ENCODE assay signal across 8 mouse cellular contexts in genomic region chr13:23761871-23762821, GRCm38 (mm10). TPM values are rescaled to one million over a fixed set of nuclear protein-coding genes. Genes with fewer than 3 reads are reported as not detected.
DNase-seq lines count a peak whose midpoint lies in the region; ATAC-seq and TF ChIP-seq lines count a peak whose summit lies in the region.
"Not testable (repeated sequence)": the region's sequence is repeated elsewhere in the genome, so short reads cannot be mapped to it uniquely, and the experiment has no call there.

Gene Hist1h3a (minus strand): TSS chr13:23762386.

- peak within 1 kb of the TSS; percentile 79 for H3K4me3 ChIP-seq in E14TG2a.4 (replicated peaks; ENCODE audit: low read length)
- peak within 1 kb of the TSS; percentile 53 for H3K4me3 ChIP-seq in forebrain, embryonic 13.5 days
- H3K4me3 ChIP-seq in liver, postnatal 0 days (ENCODE audit: low read depth, low read length), result peak within 1 kb of the TSS; percentile 59
- H3K4me3 ChIP-seq in neural tube, embryonic 12.5 days, result peak within 1 kb of the TSS; percentile 39
- H3K4me3 ChIP-seq in testis, adult 2 months (ENCODE audit: control insufficient read depth, low read depth, low read length), result peak within 1 kb of the TSS; percentile 85

- peak; percentile 83 for ATAC-seq in cerebellum, adult (ENCODE audit: insufficient number of reproducible peaks, low FRiP score, low TSS enrichment)
- peak; percentile 79 for ATAC-seq in forebrain, embryonic 13.5 days
- ATAC-seq in liver, postnatal 0 days, result peak; percentile 48
- peak; percentile 59 for ATAC-seq in neural tube, embryonic 12.5 days (ENCODE audit: low FRiP score, low read depth)

- intact Hi-C loops in heart, postnatal 25 days (cut with DNase I), result loop anchor here (5.0 kb wide), 1 partner anchor 330 kb away; no protein-coding TSS in a partner anchor

- under 1% methylated on average over 30 of the region's 52 CpGs for WGBS in forebrain, embryonic 13.5 days
- under 1% methylated on average over 32 of the region's 52 CpGs for WGBS in large intestine, adult 2 months
- under 1% methylated on average over 25 of the region's 52 CpGs for WGBS in liver, postnatal 0 days (ENCODE audit: insufficient replicate concordance)
- under 1% methylated on average over 35 of the region's 52 CpGs for WGBS in neural tube, embryonic 12.5 days

- not testable (repeated sequence) for H3K27me3 ChIP-seq in E14TG2a.4 (ENCODE audit: insufficient read depth, low read length); forebrain, embryonic 13.5 days; liver, postnatal 0 days (ENCODE audit: insufficient read depth, low read length); neural tube, embryonic 12.5 days (replicated peaks); testis, adult 2 months (ENCODE audit: control insufficient read depth, insufficient read depth, low read length)

- H3K9me3 ChIP-seq in E14TG2a.4 (ENCODE audit: low read length); forebrain, embryonic 13.5 days (replicated peaks); liver, postnatal 0 days (ENCODE audit: low read length); neural tube, embryonic 12.5 days: not testable (repeated sequence)

- H3K4me2 ChIP-seq in forebrain, embryonic 13.5 days, result peak within 1 kb of the TSS; percentile 78
- H3K4me2 ChIP-seq in liver, postnatal 0 days (ENCODE audit: low read depth, low read length), result peak within 1 kb of the TSS; percentile 84
- peak within 1 kb of the TSS; percentile 83 for H3K4me2 ChIP-seq in neural tube, embryonic 12.5 days (replicated peaks)

- peak; percentile 72 for TF ChIP-seq EP300 in liver, postnatal 0 days (IDR thresholded peaks at IDR 0.05; ENCODE audit: low read depth)

- H3K36me3 ChIP-seq in E14TG2a.4 (ENCODE audit: insufficient read depth, low read length); forebrain, embryonic 13.5 days (ENCODE audit: poor library complexity, severe bottlenecking); liver, postnatal 0 days (replicated peaks; ENCODE audit: insufficient read depth, low read length); neural tube, embryonic 12.5 days; testis, adult 2 months (ENCODE audit: control insufficient read depth, insufficient read depth, low read length): not testable (repeated sequence)

- not testable (repeated sequence) for TF ChIP-seq CTCF in E14TG2a.4 (conservative IDR thresholded peaks at IDR 0.05; ENCODE audit: low read length); liver, postnatal 0 days (IDR thresholded peaks at IDR 0.05; ENCODE audit: low read depth); testis, adult 2 months (IDR thresholded peaks at IDR 0.05; ENCODE audit: control insufficient read depth, insufficient read depth, insufficient replicate concordance, low read depth, low read length)

- H3K27ac ChIP-seq in forebrain, embryonic 13.5 days, result peak within 1 kb of the TSS; percentile 85
- H3K27ac ChIP-seq in liver, postnatal 0 days (ENCODE audit: low read depth), result peak within 1 kb of the TSS; percentile 97
- H3K27ac ChIP-seq in neural tube, embryonic 12.5 days, result peak within 1 kb of the TSS; percentile 42
- peak within 1 kb of the TSS; percentile 75 for H3K27ac ChIP-seq in testis, adult 2 months (ENCODE audit: control insufficient read depth, insufficient read depth, low read depth, low read length)

- peaks cover 51% of the 10 kb centered on the region for H3K4me1 ChIP-seq in E14TG2a.4 (replicated peaks; ENCODE audit: low read depth, low read length)
- peaks cover 38% of the 10 kb centered on the region for H3K4me1 ChIP-seq in forebrain, embryonic 13.5 days
- peaks cover 24% of the 10 kb centered on the region for H3K4me1 ChIP-seq in liver, postnatal 0 days (ENCODE audit: insufficient read depth)
- peaks cover 22% of the 10 kb centered on the region for H3K4me1 ChIP-seq in neural tube, embryonic 12.5 days
- peaks cover 11% of the 10 kb centered on the region for H3K4me1 ChIP-seq in testis, adult 2 months (ENCODE audit: control insufficient read depth, insufficient read depth, low read length)

- peak; percentile 77 for TF ChIP-seq POLR2A in testis, adult 2 months (IDR thresholded peaks at IDR 0.05; ENCODE audit: control insufficient read depth, low read depth, low read length)

- peak within 1 kb of the TSS; percentile 66 for H3K9ac ChIP-seq in forebrain, embryonic 13.5 days
- peak within 1 kb of the TSS; percentile 79 for H3K9ac ChIP-seq in liver, postnatal 0 days (replicated peaks)
- peak within 1 kb of the TSS; percentile 51 for H3K9ac ChIP-seq in neural tube, embryonic 12.5 days

- peak; percentile 16 for DNase-seq in heart, postnatal 25 days (ENCODE audit: low spot score)
- DNase-seq in large intestine, adult 2 months (ENCODE audit: low read depth, low spot score), result not testable (repeated sequence)
- peak; percentile 72 for DNase-seq in liver, postnatal 0 days

RNA-seq across cellular contexts. Expression of gene Hist1h3a, which starts in this region (rescaled TPM):
- 6.3 and 7.2 TPM in 2 replicates for polyA plus RNA-seq in forebrain, embryonic 13.5 days (2015; fragmentation: Nextera tagmentation; extraction: Ambion mirVana)
- 10 to 100 TPM; 15.8 to 18.0 TPM for total RNA-seq in heart, postnatal 25 days (2021)
- polyA plus RNA-seq in large intestine, adult 2 months (2012; rRNA removed), result 16.1 and 17.5 TPM in 2 replicates
- polyA plus RNA-seq in liver, postnatal 0 days (2015; fragmentation: Nextera tagmentation; extraction: Ambion mirVana), result 6.1 and 7.5 TPM in 2 replicates
- polyA plus RNA-seq in neural tube, embryonic 12.5 days (2016; fragmentation: Nextera tagmentation; extraction: Ambion mirVana), result 3.5 and 3.6 TPM in 2 replicates
- 29.4 and 33.4 TPM in 2 replicates for polyA plus RNA-seq in testis, adult 2 months (2012; rRNA removed)

Comparison
In these comparisons a context has a peak if more than half of its experiments do, and no peak if none do; other contexts are left out.
1. H3K27ac ChIP-seq: peak in every context shown above with its lines; median percentile 97 in liver, postnatal 0 days; 85 in forebrain, embryonic 13.5 days; 75 in testis, adult 2 months; 42 in neural tube, embryonic 12.5 days.